Mouse (Mus musculus) layer of hippocampus, adult 2 months (tissue): ENCODE data around the gene Ets1. TPM values are rescaled to one million over a fixed set of nuclear protein-coding genes. Genes with fewer than 3 reads are reported as not detected.

Experiments
- DNase-seq, 2 experiments: peaks; one replicate each; pipeline ENCODE4 v3.0.0; 2022; ENCODE audit warnings: low spot score in 2 of 2
- H3K27ac ChIP-seq: fragments of 200-600 bp; 2 replicates; pipeline ENCODE4 v1.8.1; 2022
- H3K4me3 ChIP-seq: fragments of 200-600 bp; 2 replicates; pipeline ENCODE4 v1.8.1; 2022; ENCODE audit warnings: mild to moderate bottlenecking
- CTCF ChIP-seq: fragments of 200-600 bp; conservative IDR thresholded peaks from 2 replicates; pipeline ENCODE4 v1.8.1; 2022; ENCODE audit warnings: antibody characterized with exemption, mild to moderate bottlenecking, moderate library complexity
- total RNA-seq, 2 experiments: library from RNA; stranded (reverse); gene quantifications; 2 replicates each; pipeline ENCODE4 v1.2.3; 2021

Gene Ets1
- total RNA-seq, 2 experiments from 2014 or later: 9.9 to 12.2 TPM

GRCm38 (mm10) chr9:32608831-32609610 lies 27.0 kb upstream of the Ets1 start:
- DNase-seq: no peak
- no peak for TF ChIP-seq CTCF
- H3K27ac ChIP-seq: no peak overlapping the region
- no peak overlapping the region for H3K4me3 ChIP-seq

DNA sequence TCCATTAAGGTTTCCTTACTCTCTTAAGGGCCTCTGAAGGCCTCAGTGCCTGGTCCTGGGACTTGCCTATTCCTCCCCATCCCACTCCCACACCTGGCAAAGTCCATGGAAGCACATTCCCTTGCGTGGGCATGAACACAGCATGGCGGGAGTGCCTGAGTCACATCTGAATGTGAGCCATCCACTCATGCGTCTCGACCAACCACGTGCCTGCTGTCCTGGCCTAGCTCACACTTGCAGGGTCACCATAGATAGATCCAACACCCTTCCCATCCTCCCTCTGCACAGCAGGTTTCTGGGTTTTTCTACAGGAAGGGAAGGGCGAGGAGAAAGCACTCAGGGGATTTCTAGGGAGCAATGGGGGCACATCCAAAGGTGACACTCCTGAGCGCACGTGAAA lies 25.8 kb upstream of the Ets1 start:
- H3K27ac ChIP-seq: no peak overlapping the region
- DNase-seq: no peak
- no peak overlapping the region for H3K4me3 ChIP-seq
- no peak for TF ChIP-seq CTCF

DNA sequence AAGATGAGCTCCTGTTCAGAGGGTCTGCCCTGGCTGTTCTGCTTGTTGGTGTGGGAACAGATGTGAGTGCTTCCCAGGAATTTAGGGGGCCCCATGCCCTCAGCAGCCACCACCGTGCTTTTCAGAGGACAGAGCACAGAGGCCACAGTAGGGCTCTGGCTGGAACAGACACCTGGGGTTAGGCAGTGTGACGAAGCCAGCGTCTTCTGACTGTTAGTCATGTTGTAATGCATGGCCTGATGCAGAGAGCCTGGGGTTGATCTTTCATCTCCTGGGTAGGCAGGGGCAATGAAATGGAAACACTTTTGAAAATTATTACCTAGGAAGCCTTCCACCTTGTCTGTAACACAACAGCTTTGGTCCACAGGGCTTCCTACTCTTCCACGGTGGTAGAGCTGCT lies 25.4 kb upstream of the Ets1 start:
- H3K4me3 ChIP-seq: no peak overlapping the region
- TF ChIP-seq CTCF: no peak
- H3K27ac ChIP-seq: no peak overlapping the region
- no peak for DNase-seq

DNA sequence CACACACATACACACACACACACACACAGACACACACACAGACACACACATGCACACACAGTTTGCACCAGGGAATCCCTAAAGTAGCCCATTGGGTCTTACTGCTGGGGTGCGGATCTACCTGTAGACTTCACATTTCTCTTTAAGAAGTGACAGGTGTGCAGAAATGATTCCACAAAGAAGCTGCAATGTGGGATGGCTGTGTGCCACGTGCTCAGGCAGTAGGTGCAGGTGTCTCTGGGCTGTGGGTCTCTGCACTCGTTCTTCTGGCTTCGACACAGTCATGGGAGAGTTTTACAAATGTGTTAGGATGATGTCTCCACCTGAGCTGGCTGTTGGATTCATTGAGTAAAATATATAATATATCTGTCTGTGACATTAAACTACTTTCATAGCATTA lies 24.7 kb upstream of the Ets1 start:
- DNase-seq: no peak
- H3K27ac ChIP-seq: no peak overlapping the region
- no peak overlapping the region for H3K4me3 ChIP-seq
- TF ChIP-seq CTCF: no peak

DNA sequence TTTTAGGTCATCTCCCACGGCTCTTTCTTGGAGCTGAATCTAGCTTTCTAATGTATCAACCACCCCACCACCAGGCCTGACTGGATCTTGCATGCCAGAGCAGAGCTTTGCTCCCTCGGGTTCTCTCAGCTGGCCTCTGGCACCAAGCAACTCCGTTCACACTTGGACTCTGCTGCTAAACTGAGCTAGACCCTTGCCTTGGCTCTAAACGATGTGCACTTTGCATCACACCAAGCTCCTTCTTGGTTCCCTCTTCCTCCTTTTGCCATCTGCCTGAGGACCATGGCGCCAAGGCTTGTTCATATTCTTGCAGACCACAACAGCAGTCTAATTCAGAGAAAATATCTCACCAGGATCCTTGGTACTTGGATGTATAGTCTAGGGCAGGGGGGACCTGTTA lies 23.6 kb upstream of the Ets1 start:
- H3K4me3 ChIP-seq: no peak overlapping the region
- no peak for DNase-seq
- peak overlapping the region; percentile 65 for H3K27ac ChIP-seq
- TF ChIP-seq CTCF: no peak

DNA sequence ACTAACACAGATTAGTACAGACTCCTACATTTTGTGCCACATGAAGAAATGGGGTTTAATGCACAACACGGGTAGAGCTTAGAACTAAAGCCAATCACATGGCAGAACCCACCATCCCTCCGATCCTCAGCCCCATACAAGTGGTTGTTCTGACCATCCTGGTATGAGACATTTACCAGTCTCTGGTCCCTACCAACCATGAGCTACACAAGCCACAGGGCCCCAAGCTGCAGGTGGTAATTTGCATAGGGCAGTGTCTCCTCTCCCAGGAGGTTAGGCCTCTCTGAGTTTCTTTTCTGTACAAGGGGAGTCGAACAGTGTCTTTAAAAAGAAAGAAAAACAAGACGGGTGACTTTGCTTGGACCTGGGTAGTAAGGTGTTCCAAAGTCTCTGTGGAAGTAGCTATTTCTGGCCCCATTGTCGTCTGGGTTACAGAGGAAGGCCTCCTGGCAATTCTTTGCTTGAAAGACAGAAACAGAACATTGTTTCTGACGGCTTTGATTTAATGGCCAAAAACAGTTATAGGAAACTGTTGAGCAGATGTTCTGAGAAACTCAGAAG lies 23.1 kb upstream of the Ets1 start:
- Histone ChIP-seq H3K4me3 (no peak overlapping the region), H3K27ac (peak overlapping the region; percentile 65)
- DNase-seq: no peak
- no peak for TF ChIP-seq CTCF

- Histone ChIP-seq H3K27ac (no peak overlapping the region), H3K4me3 (no peak overlapping the region)
- no peak for DNase-seq
- TF ChIP-seq CTCF: no peak
Measured at GRCm38 (mm10) chr9:32614191-32614590, 21.8 kb upstream of the Ets1 start.

- TF ChIP-seq CTCF: no peak
- no peak overlapping the region for H3K27ac ChIP-seq
- H3K4me3 ChIP-seq: no peak overlapping the region
- DNase-seq: no peak
Measured at GRCm38 (mm10) chr9:32615461-32615860, 20.6 kb upstream of the Ets1 start.

DNA sequence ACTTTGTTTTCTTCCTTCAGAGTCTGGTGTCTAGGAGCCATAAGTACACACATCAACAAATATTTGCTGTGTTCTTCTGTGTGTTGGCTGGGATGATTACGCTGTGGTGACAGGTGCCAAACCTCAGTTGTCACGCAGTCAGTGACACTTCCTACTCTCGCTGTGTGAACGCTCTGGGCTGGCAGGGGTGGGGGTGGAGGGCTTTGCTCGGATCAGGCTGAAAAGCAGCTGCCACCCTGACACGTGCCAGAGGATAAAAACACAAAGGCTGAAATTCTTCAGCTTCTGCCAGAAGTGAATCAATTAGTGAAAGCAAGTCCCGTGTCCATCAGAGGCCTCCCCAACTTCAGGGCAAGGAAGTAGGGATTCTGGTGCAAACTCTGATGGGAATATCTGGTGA lies 20.0 kb upstream of the Ets1 start:
- DNase-seq: no peak
- Histone ChIP-seq H3K4me3 (no peak overlapping the region), H3K27ac (no peak overlapping the region)
- no peak for TF ChIP-seq CTCF

- H3K27ac ChIP-seq: no peak overlapping the region
- TF ChIP-seq CTCF: no peak
- no peak overlapping the region for H3K4me3 ChIP-seq
- no peak for DNase-seq
Measured at GRCm38 (mm10) chr9:32616516-32617429, 19.2 kb upstream of the Ets1 start.

GRCm38 (mm10) chr9:32617430-32617768 lies 18.6 kb upstream of the Ets1 start:
- H3K27ac ChIP-seq: no peak overlapping the region
- no peak for DNase-seq

GRCm38 (mm10) chr9:32618544-32619120 lies 17.4 kb upstream of the Ets1 start:
- peak overlapping the region; percentile 19; the same call in 1 of the 2 replicates for H3K27ac ChIP-seq
- no peak for TF ChIP-seq CTCF

More at GRCm38 (mm10) chr9:32617430-32617768, 18.6 kb upstream of the Ets1 start:
- no peak for TF ChIP-seq CTCF
- H3K4me3 ChIP-seq: no peak overlapping the region

GRCm38 (mm10) chr9:32619661-32620060 lies 16.4 kb upstream of the Ets1 start:
- no peak for TF ChIP-seq CTCF
- no peak overlapping the region for H3K27ac ChIP-seq
- no peak for DNase-seq
- H3K4me3 ChIP-seq: no peak overlapping the region

More at GRCm38 (mm10) chr9:32618544-32619120, 17.4 kb upstream of the Ets1 start:
- DNase-seq: no peak
- no peak overlapping the region for H3K4me3 ChIP-seq
